Mouse (Mus musculus): ENCODE measurements around the gene Gabra6. TPM values are rescaled to one million over a fixed set of nuclear protein-coding genes. Genes with fewer than 3 reads are reported as not detected.

The Gabra6 gene
- total and polyA plus RNA-seq, 2 experiments from 2014 or later: 0.18 TPM; not detected in 1

DNA sequence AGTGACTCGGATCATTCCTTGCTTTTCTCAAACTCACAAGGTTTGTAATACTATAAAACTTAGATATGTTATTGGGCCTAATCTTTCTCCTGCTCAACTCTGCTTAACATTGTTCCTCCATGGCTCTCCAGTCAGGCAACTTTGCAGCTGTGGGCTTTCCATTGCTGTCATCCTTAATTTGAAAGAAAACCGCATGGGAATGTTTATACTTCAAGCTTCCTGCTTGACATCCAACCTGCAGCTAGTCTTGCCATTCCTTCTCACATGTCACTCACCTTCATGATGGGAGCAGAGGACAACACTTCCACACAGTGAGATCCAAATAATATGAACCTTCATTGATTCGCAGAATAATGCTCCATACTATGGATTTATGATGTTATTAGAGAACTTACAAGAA, 2.9 kb downstream of the Gabra6 start:
- 0 out of 2 replicates have a peak, but pooled peaks cover 5% of the 10 kb centered on the region for H3K4me1 ChIP-seq (ENCODE audit: insufficient read depth)
- no peaks in the 10 kb centered on the region for H3K36me3 ChIP-seq (ENCODE audit: insufficient read depth)
- H3K27ac ChIP-seq (ENCODE audit: low read depth, low read length): no peak overlapping the region
- H3K4me2 ChIP-seq (ENCODE audit: low read depth): no peak overlapping the region
- no peak for TF ChIP-seq CTCF (IDR thresholded peaks at IDR 0.05; ENCODE audit: low read depth)
- no peak overlapping the region for H3K9ac ChIP-seq
- no peaks in the 10 kb centered on the region for H3K27me3 ChIP-seq (ENCODE audit: insufficient read depth, low read length)
- DNase-seq (no peak), ATAC-seq (no peak)
- 88% methylated on average over 3 of the region's 3 CpGs for WGBS
- no peak overlapping the region for H3K4me3 ChIP-seq (ENCODE audit: low read depth, low read length)
- no peaks in the 10 kb centered on the region for H3K9me3 ChIP-seq (ENCODE audit: low read length)

DNA sequence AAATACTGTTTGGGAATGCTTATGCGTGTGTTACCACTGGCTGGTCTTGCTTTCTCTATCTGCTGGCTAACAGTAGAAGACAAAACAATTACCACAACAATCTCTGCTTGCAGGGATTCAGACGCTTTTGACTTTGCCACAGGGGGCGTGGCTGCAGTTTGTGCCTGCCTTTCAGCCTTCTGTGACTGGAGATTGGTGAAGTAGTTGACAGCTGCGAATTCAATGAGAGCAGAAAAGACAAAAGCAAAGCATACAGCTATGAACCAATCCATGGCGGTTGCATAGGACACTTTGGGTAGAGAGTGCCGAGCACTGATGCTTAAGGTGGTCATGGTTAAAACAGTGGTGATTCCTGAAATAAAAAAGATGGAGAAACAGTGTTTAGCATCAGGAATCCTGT, 6.0 kb downstream of the Gabra6 start:
- H3K4me1 ChIP-seq (ENCODE audit: insufficient read depth): 0 out of 2 replicates have a peak, but pooled peaks cover 5% of the 10 kb centered on the region
- H3K9ac ChIP-seq: no peak overlapping the region
- peak overlapping the region; percentile 24; the same call in 1 of the 2 replicates for H3K4me2 ChIP-seq (ENCODE audit: low read depth)
- peak; percentile 58; the same call in 1 of the 2 replicates for ATAC-seq
- H3K36me3 ChIP-seq (ENCODE audit: insufficient read depth): no peaks in the 10 kb centered on the region
- DNase-seq: peak; percentile 16
- TF ChIP-seq CTCF (IDR thresholded peaks at IDR 0.05; ENCODE audit: low read depth): no peak
- H3K27me3 ChIP-seq (ENCODE audit: insufficient read depth, low read length): no peaks in the 10 kb centered on the region
- H3K9me3 ChIP-seq (ENCODE audit: low read length): no peaks in the 10 kb centered on the region
- WGBS: 4% methylated on average over 6 of the region's 6 CpGs
- H3K4me3 ChIP-seq (ENCODE audit: low read depth, low read length): no peak overlapping the region
- H3K27ac ChIP-seq (ENCODE audit: low read depth, low read length): no peak overlapping the region

DNA sequence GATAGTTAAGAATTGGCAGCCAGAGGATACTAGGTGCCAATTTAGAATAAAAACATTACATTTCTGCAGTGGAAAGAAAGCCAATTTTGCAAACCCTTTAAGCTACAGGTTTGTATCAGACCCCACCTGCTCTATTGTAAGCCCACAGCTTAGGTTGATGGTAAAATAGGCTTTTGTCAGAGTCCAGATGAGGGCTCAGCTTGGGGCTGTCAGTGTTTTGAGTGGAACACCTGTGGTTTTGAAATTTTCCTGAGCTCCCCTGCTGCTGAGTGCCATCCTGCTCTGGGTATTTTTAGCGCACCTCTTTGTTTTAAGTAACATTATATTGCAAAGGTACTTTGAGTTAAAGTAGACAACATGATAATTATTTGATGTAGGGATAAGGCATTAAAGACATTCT, 10.0 kb downstream of the Gabra6 start:
- ATAC-seq: no peak
- no peaks in the 10 kb centered on the region for H3K27me3 ChIP-seq (ENCODE audit: insufficient read depth, low read length)

DNA sequence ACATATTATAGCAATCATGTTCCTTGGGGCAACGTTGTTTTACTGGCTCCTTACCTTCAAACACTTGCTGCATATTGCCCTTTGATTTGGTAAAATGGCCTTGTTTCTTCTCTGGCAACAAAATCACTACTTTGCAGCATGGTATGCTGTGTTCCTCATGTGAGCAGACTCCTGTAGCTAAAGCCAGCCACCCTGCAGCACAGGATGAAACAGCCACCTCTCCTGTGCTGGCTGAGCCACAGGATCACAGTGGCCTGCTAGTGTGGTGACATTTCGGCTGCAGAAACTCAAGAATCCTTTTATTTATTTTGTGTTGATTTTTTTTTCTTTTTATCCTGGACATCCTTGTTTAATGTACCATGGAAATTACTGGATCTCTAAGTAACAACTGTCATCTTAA, 11.8 kb downstream of the Gabra6 start:
- ATAC-seq: no peak
- TF ChIP-seq CTCF (IDR thresholded peaks at IDR 0.05; ENCODE audit: low read depth): no peak
- 71% methylated on average over 2 of the region's 2 CpGs for WGBS

More for the DNA sequence above, 10.0 kb downstream of the Gabra6 start:
- H3K27ac ChIP-seq (ENCODE audit: low read depth, low read length): no peak overlapping the region
- 0 out of 2 replicates have a peak, but pooled peaks cover 5% of the 10 kb centered on the region for H3K4me1 ChIP-seq (ENCODE audit: insufficient read depth)
- H3K4me2 ChIP-seq (ENCODE audit: low read depth): no peak overlapping the region
- H3K36me3 ChIP-seq (ENCODE audit: insufficient read depth): no peaks in the 10 kb centered on the region
- WGBS: 56% methylated on average over 1 of the region's 1 CpGs
- no peak overlapping the region for H3K9ac ChIP-seq
- H3K9me3 ChIP-seq (ENCODE audit: low read length): no peaks in the 10 kb centered on the region
- H3K4me3 ChIP-seq (ENCODE audit: low read depth, low read length): no peak overlapping the region
- no peak for DNase-seq
- no peak for TF ChIP-seq CTCF (IDR thresholded peaks at IDR 0.05; ENCODE audit: low read depth)

DNA sequence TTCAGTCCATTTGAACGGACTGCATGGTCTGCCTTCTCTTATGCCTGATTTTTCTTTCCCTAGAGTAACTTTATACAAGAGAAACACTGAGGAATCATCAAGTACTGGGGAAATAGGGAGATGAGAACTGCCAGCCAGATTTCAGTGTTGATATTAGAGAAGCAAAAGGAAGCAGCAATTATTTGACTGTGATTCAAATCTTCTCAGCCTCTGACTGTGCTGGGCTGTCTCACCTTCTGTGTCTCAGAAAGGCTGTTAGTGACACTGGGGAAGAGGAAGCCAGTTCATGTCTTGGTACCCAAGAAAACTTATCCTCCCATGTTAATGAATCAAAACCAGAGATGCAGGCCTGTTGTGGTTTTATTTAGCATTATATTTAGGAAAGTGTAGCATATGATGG, 14.8 kb downstream of the Gabra6 start:
- Histone ChIP-seq H3K4me3 (ENCODE audit: low read depth, low read length) (no peak overlapping the region), H3K4me2 (ENCODE audit: low read depth) (no peak overlapping the region), H3K36me3 (ENCODE audit: insufficient read depth) (no peaks in the 10 kb centered on the region), H3K9ac (no peak overlapping the region), H3K4me1 (ENCODE audit: insufficient read depth) (no peaks in the 10 kb centered on the region), H3K27me3 (ENCODE audit: insufficient read depth, low read length) (no peaks in the 10 kb centered on the region), H3K27ac (ENCODE audit: low read depth, low read length) (no peak overlapping the region), H3K9me3 (ENCODE audit: low read length) (no peaks in the 10 kb centered on the region)
- DNase-seq (no peak), ATAC-seq (no peak)
- 92% methylated on average over 1 of the region's 1 CpGs for WGBS
- no peak for TF ChIP-seq CTCF (IDR thresholded peaks at IDR 0.05; ENCODE audit: low read depth)

More for the DNA sequence above, 11.8 kb downstream of the Gabra6 start:
- no peak overlapping the region for H3K4me2 ChIP-seq (ENCODE audit: low read depth)
- H3K9me3 ChIP-seq (ENCODE audit: low read length): no peaks in the 10 kb centered on the region
- H3K4me1 ChIP-seq (ENCODE audit: insufficient read depth): no peaks in the 10 kb centered on the region
- H3K36me3 ChIP-seq (ENCODE audit: insufficient read depth): no peaks in the 10 kb centered on the region
- no peak overlapping the region for H3K4me3 ChIP-seq (ENCODE audit: low read depth, low read length)
- H3K27ac ChIP-seq (ENCODE audit: low read depth, low read length): no peak overlapping the region
- H3K27me3 ChIP-seq (ENCODE audit: insufficient read depth, low read length): no peaks in the 10 kb centered on the region
- no peak for DNase-seq
- no peak overlapping the region for H3K9ac ChIP-seq

DNA sequence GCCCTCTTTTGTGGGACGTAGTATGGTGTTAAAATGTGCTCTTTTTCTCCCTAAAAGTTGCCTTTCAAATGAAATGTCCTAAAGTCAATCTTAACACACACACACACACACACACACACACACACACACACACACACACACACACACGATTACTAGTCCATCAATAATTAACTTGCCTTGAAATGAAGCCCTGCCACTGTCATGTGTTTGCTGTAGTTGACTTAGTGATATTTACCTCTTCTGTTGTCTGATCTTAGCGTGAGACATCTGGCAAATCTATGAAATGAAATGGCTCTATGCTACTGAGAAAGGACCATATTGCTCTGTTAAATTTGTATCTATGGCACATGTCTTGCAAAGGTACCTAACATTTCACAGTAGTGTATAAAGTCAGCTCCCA, 61.9 kb downstream of the Gabra6 start:
- TF ChIP-seq CTCF (IDR thresholded peaks at IDR 0.05; ENCODE audit: low read depth): no peak
- ATAC-seq (no peak), DNase-seq (no peak)
- Histone ChIP-seq H3K4me1 (ENCODE audit: insufficient read depth) (no peaks in the 10 kb centered on the region), H3K27me3 (ENCODE audit: insufficient read depth, low read length) (no peaks in the 10 kb centered on the region), H3K9me3 (ENCODE audit: low read length) (no peaks in the 10 kb centered on the region), H3K4me3 (ENCODE audit: low read depth, low read length) (no peak overlapping the region), H3K36me3 (ENCODE audit: insufficient read depth) (no peaks in the 10 kb centered on the region), H3K27ac (ENCODE audit: low read depth, low read length) (no peak overlapping the region), H3K9ac (no peak overlapping the region), H3K4me2 (ENCODE audit: low read depth) (no peak overlapping the region)
- WGBS: 83% methylated on average over 3 of the region's 3 CpGs

Other genes with a start within 250 kb of the Gabra6 start
- gene Gabra1, start 138.1 kb downstream of the Gabra6 start, total RNA-seq (2014; rRNA removed): 33.1 and 41.7 TPM in 2 replicates
- gene Gabra1, start 138.1 kb downstream of the Gabra6 start, polyA plus RNA-seq (2015; fragmentation: Nextera tagmentation; extraction: Ambion mirVana): 22.7 and 23.4 TPM in 2 replicates
- 90.0 and 101 TPM in 2 replicates for gene Gabrb2, start 98.7 kb upstream of the Gabra6 start, total RNA-seq (2014; rRNA removed)
- 14.4 and 25.9 TPM in 2 replicates for gene Gabrb2, start 98.7 kb upstream of the Gabra6 start, polyA plus RNA-seq (2015; fragmentation: Nextera tagmentation; extraction: Ambion mirVana)